Comparison of ENCODE assay signal across 31 mouse cellular contexts in genomic region chr12:107936406-107936805, GRCm38 (mm10).
DNase-seq lines count a peak whose midpoint lies in the region; ATAC-seq lines count a peak whose summit lies in the region.
"Had no signal": no experiment of that assay in that cellular context is flagged by ENCODE, and none has a peak within 500 bp of the region (broad histone marks: within the 10 kb centered on the region; RNA-seq: fewer than 3 reads in every experiment).

No protein-coding gene starts in this region.

- no peaks in the 10 kb centered on the region for H3K9me3 ChIP-seq in forebrain, embryonic 12.5 days
- H3K9me3 ChIP-seq in forebrain, embryonic 14.5 days (replicated peaks; ENCODE audit: control insufficient read depth, low read length): no peaks in the 10 kb centered on the region
- H3K9me3 ChIP-seq in forebrain, embryonic 16.5 days (ENCODE audit: control insufficient read depth, low read length): no peaks in the 10 kb centered on the region
- no peaks in the 10 kb centered on the region for H3K9me3 ChIP-seq in forebrain, embryonic 11.5 days (ENCODE audit: control insufficient read depth, low read length)
- H3K9me3 ChIP-seq in neural tube, embryonic 12.5 days: no peaks in the 10 kb centered on the region
- H3K9me3 ChIP-seq in embryonic facial prominence, embryonic 10.5 days: no peaks in the 10 kb centered on the region
- H3K9me3 ChIP-seq: embryonic facial prominence, embryonic 13.5 days; heart, embryonic 12.5 days; heart, embryonic 15.5 days; hindbrain, embryonic 10.5 days; hindbrain, embryonic 15.5 days; intestine, embryonic 15.5 days had no signal

- ATAC-seq in forebrain, embryonic 12.5 days (ENCODE audit: low FRiP score): no peak
- no peak for ATAC-seq in forebrain, embryonic 14.5 days
- no peak for ATAC-seq in forebrain, embryonic 16.5 days
- no peak for ATAC-seq in forebrain, embryonic 11.5 days (replicated peaks; ENCODE audit: low FRiP score)
- ATAC-seq in neural tube, embryonic 12.5 days (ENCODE audit: low FRiP score, low read depth): no peak
- ATAC-seq: intestine, embryonic 15.5 days; Patski had no signal

- H3K36me3 ChIP-seq in forebrain, embryonic 12.5 days (replicated peaks): no peaks in the 10 kb centered on the region; the same call in 1 of the 2 replicates
- no peaks in the 10 kb centered on the region for H3K36me3 ChIP-seq in forebrain, embryonic 14.5 days (ENCODE audit: control insufficient read depth, insufficient read depth, low read length)
- no peaks in the 10 kb centered on the region for H3K36me3 ChIP-seq in forebrain, embryonic 16.5 days (ENCODE audit: control insufficient read depth, insufficient read depth)
- no peaks in the 10 kb centered on the region for H3K36me3 ChIP-seq in forebrain, embryonic 11.5 days (ENCODE audit: control insufficient read depth, insufficient read depth, low read length)
- H3K36me3 ChIP-seq in neural tube, embryonic 12.5 days: no peaks in the 10 kb centered on the region
- peaks cover 23% of the 10 kb centered on the region for H3K36me3 ChIP-seq in embryonic facial prominence, embryonic 10.5 days (replicated peaks)
- H3K36me3 ChIP-seq: G1E; heart, embryonic 12.5 days; heart, embryonic 15.5 days; hindbrain, embryonic 10.5 days; hindbrain, embryonic 15.5 days; intestine, embryonic 15.5 days had no signal

- H3K9ac ChIP-seq in forebrain, embryonic 12.5 days: no peak overlapping the region
- H3K9ac ChIP-seq in forebrain, embryonic 14.5 days (ENCODE audit: low read length): no peak overlapping the region
- H3K9ac ChIP-seq in forebrain, embryonic 16.5 days (replicated peaks; ENCODE audit: low read depth, low read length): 0 out of 2 replicates have a peak overlapping the region, but pooled peaks have one; percentile 10
- H3K9ac ChIP-seq in forebrain, embryonic 11.5 days (ENCODE audit: low read length): no peak overlapping the region
- H3K9ac ChIP-seq in neural tube, embryonic 12.5 days: 0 out of 2 replicates have a peak overlapping the region, but pooled peaks have one; percentile 1
- H3K9ac ChIP-seq: embryonic facial prominence, embryonic 13.5 days; heart, embryonic 12.5 days; heart, embryonic 15.5 days; hindbrain, embryonic 15.5 days; intestine, embryonic 15.5 days had no signal

- H3K4me3 ChIP-seq in forebrain, embryonic 12.5 days (replicated peaks): no peak overlapping the region
- H3K4me3 ChIP-seq in forebrain, embryonic 14.5 days (ENCODE audit: low read depth, low read length): no peak overlapping the region
- no peak overlapping the region for H3K4me3 ChIP-seq in forebrain, embryonic 16.5 days (replicated peaks; ENCODE audit: low read length)
- H3K4me3 ChIP-seq in forebrain, embryonic 11.5 days (ENCODE audit: low read depth, low read length): no peak overlapping the region
- no peak overlapping the region for H3K4me3 ChIP-seq in neural tube, embryonic 12.5 days
- H3K4me3 ChIP-seq in embryonic facial prominence, embryonic 10.5 days: no peak overlapping the region
- H3K4me3 ChIP-seq: embryonic facial prominence, embryonic 13.5 days; erythroblast, embryonic 14.5 days; heart, embryonic 12.5 days; heart, embryonic 15.5 days; hindbrain, embryonic 10.5 days; hindbrain, embryonic 15.5 days; intestine, embryonic 15.5 days had no signal

- 82% methylated on average over 7 of the region's 7 CpGs for WGBS in forebrain, embryonic 12.5 days
- WGBS in forebrain, embryonic 14.5 days: 89% methylated on average over 7 of the region's 7 CpGs
- WGBS in forebrain, embryonic 16.5 days: 85% methylated on average over 7 of the region's 7 CpGs
- 93% methylated on average over 6 of the region's 7 CpGs for WGBS in forebrain, embryonic 11.5 days
- 86% methylated on average over 7 of the region's 7 CpGs for WGBS in neural tube, embryonic 12.5 days
- WGBS in embryonic facial prominence, embryonic 10.5 days: 88% methylated on average over 7 of the region's 7 CpGs

- 0 out of 2 replicates have a peak overlapping the region, but pooled peaks have one; percentile 8 for H3K27ac ChIP-seq in forebrain, embryonic 12.5 days
- no peak overlapping the region for H3K27ac ChIP-seq in forebrain, embryonic 14.5 days (ENCODE audit: low read depth, low read length)
- H3K27ac ChIP-seq in forebrain, embryonic 16.5 days (ENCODE audit: low read length): no peak overlapping the region
- H3K27ac ChIP-seq in forebrain, embryonic 11.5 days (ENCODE audit: low read depth, low read length): no peak overlapping the region
- H3K27ac ChIP-seq in neural tube, embryonic 12.5 days: no peak overlapping the region
- no peak overlapping the region for H3K27ac ChIP-seq in embryonic facial prominence, embryonic 10.5 days (replicated peaks)
- H3K27ac ChIP-seq: heart, embryonic 15.5 days; hindbrain, embryonic 10.5 days; hindbrain, embryonic 15.5 days; intestine, embryonic 15.5 days had no signal

- DNase-seq in forebrain, embryonic 14.5 days (ENCODE audit: low spot score): no peak
- DNase-seq in forebrain, embryonic 11.5 days (ENCODE audit: low spot score): no peak
- DNase-seq in neural tube, embryonic 10.5 days (ENCODE audit: extremely low spot score, low spot score): no peak
- peak; percentile 61 for DNase-seq in T-cell, adult 2 months (ENCODE audit: low spot score)
- no peak for DNase-seq in embryonic facial prominence, embryonic 10.5 days (ENCODE audit: low spot score)
- DNase-seq: adrenal gland, adult 2 months; adrenal gland, postnatal 14 days; B cell, adult 2 months; cerebellum, adult 11 months; cerebellum, adult 2 months; cerebellum, adult 9-11 months; cerebellum, postnatal 25 days; gastrocnemius, postnatal 25 days; heart, adult 18-20 months; heart, postnatal 10 days; heart, postnatal 36 days; kidney, adult 11 months; kidney, adult 8-10 months had no signal

- H3K27me3 ChIP-seq in forebrain, embryonic 12.5 days: no peaks in the 10 kb centered on the region
- H3K27me3 ChIP-seq in forebrain, embryonic 14.5 days (replicated peaks; ENCODE audit: control insufficient read depth, insufficient read depth, low read length): no peaks in the 10 kb centered on the region
- no peaks in the 10 kb centered on the region for H3K27me3 ChIP-seq in forebrain, embryonic 16.5 days (replicated peaks; ENCODE audit: control insufficient read depth, insufficient read depth, low read length)
- H3K27me3 ChIP-seq in forebrain, embryonic 11.5 days (ENCODE audit: control insufficient read depth, insufficient read depth, low read length): no peaks in the 10 kb centered on the region
- H3K27me3 ChIP-seq in neural tube, embryonic 12.5 days (replicated peaks): no peaks in the 10 kb centered on the region
- H3K27me3 ChIP-seq in embryonic facial prominence, embryonic 10.5 days (replicated peaks; ENCODE audit: low read depth, poor library complexity, severe bottlenecking): no peaks in the 10 kb centered on the region
- H3K27me3 ChIP-seq: CH12.LX; embryonic facial prominence, embryonic 13.5 days; hindbrain, embryonic 15.5 days; intestine, embryonic 15.5 days; Patski had no signal

- H3K4me1 ChIP-seq in forebrain, embryonic 12.5 days: peaks cover 72% of the 10 kb centered on the region
- H3K4me1 ChIP-seq in forebrain, embryonic 14.5 days (ENCODE audit: control insufficient read depth, insufficient read depth, low read length): peaks cover 64% of the 10 kb centered on the region
- peaks cover 74% of the 10 kb centered on the region for H3K4me1 ChIP-seq in forebrain, embryonic 16.5 days (replicated peaks; ENCODE audit: control insufficient read depth, insufficient read depth, low read length)
- H3K4me1 ChIP-seq in forebrain, embryonic 11.5 days (replicated peaks; ENCODE audit: control insufficient read depth, insufficient read depth, low read length): peaks cover 23% of the 10 kb centered on the region
- peaks cover 64% of the 10 kb centered on the region for H3K4me1 ChIP-seq in neural tube, embryonic 12.5 days
- peaks cover 67% of the 10 kb centered on the region for H3K4me1 ChIP-seq in embryonic facial prominence, embryonic 10.5 days

- H3K4me2 ChIP-seq in forebrain, embryonic 12.5 days: no peak overlapping the region
- H3K4me2 ChIP-seq in forebrain, embryonic 14.5 days (ENCODE audit: low read length): no peak overlapping the region
- H3K4me2 ChIP-seq in forebrain, embryonic 16.5 days (ENCODE audit: low read length): no peak overlapping the region
- no peak overlapping the region for H3K4me2 ChIP-seq in forebrain, embryonic 11.5 days (ENCODE audit: low read depth, low read length, severe bottlenecking)
- no peak overlapping the region for H3K4me2 ChIP-seq in neural tube, embryonic 12.5 days (replicated peaks)
- H3K4me2 ChIP-seq: embryonic facial prominence, embryonic 13.5 days; heart, embryonic 12.5 days; heart, embryonic 15.5 days; hindbrain, embryonic 15.5 days; intestine, embryonic 15.5 days had no signal

Comparison
In these comparisons a context has a peak if more than half of its experiments do, and no peak if none do; other contexts are left out.
1. H3K9ac ChIP-seq: peak in forebrain, embryonic 16.5 days (single experiment) and neural tube, embryonic 12.5 days (single experiment); none in forebrain, embryonic 12.5 days (single experiment), forebrain, embryonic 14.5 days (single experiment) and forebrain, embryonic 11.5 days (single experiment).